8 mouse cellular contexts compared by ENCODE assay signal in the genomic region with DNA sequence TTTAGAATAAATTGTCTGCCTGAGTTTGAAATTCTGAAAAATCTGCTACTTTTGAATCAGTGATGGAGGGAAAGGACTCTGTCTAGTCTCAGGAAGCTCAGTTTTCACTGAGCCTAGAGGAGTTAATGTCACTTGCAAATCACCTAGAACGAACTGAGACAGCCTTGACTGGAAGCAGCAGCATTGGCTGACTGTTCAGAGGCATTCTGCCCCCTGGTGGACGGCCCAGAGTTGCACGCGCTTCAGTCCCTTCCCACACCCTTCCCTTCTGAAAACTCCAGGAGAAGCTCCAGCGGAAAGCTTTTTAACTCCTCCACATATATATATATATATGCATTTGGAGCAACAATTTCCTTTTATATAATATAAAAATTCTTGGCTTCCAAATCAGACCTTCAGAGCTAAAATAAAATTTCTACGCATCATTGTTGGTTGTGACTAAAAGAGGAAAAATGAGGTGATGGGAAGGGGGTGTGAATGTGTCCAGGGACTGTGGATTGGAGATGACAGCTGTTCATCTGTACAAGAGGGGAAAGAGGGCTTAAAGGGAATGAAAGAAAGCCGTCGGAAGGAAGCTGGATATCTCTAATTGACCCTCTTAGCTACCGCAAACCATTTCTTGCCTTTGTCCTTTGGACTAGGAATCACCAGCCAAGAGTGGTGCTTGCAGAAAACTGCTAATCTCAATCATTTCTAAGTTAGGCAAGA. TPM values are rescaled to one million over a fixed set of nuclear protein-coding genes. Genes with fewer than 3 reads are reported as not detected.
DNase-seq lines count a peak whose midpoint lies in the region; ATAC-seq lines count a peak whose summit lies in the region.

No protein-coding gene starts in this region.

- no peak overlapping the region for H3K27ac ChIP-seq in midbrain, embryonic 13.5 days
- H3K27ac ChIP-seq in stomach, embryonic 14.5 days (ENCODE audit: low read length), result no peak overlapping the region

- H3K9ac ChIP-seq in midbrain, embryonic 13.5 days (replicated peaks), result no peak overlapping the region
- H3K9ac ChIP-seq in stomach, embryonic 14.5 days (replicated peaks; ENCODE audit: low read depth, low read length), result no peak overlapping the region

- no peaks in the 10 kb centered on the region for H3K9me3 ChIP-seq in midbrain, embryonic 13.5 days
- H3K9me3 ChIP-seq in stomach, embryonic 14.5 days (ENCODE audit: control insufficient read depth, low read depth, low read length), result no peaks in the 10 kb centered on the region

- H3K4me3 ChIP-seq in midbrain, embryonic 13.5 days (replicated peaks), result no peak overlapping the region
- no peak overlapping the region for H3K4me3 ChIP-seq in stomach, embryonic 14.5 days (ENCODE audit: low read depth, low read length)

- no peaks in the 10 kb centered on the region for H3K36me3 ChIP-seq in midbrain, embryonic 13.5 days
- no peaks in the 10 kb centered on the region for H3K36me3 ChIP-seq in stomach, embryonic 14.5 days (ENCODE audit: control insufficient read depth, insufficient read depth, low read length)

- 33% methylated on average over 9 of the region's 9 CpGs for WGBS in midbrain, embryonic 13.5 days
- WGBS in stomach, embryonic 14.5 days, result 31% methylated on average over 9 of the region's 9 CpGs

- peaks cover 17% of the 10 kb centered on the region for H3K27me3 ChIP-seq in midbrain, embryonic 13.5 days
- 0 out of 2 replicates have a peak, but pooled peaks cover 2% of the 10 kb centered on the region for H3K27me3 ChIP-seq in stomach, embryonic 14.5 days (ENCODE audit: control insufficient read depth, insufficient read depth, low read length)

- DNase-seq in ovary, postnatal 10 days (ENCODE audit: low spot score), result peak; percentile 45
- DNase-seq in ovary, adult 18-20 months (ENCODE audit: low spot score), result no peak
- peak; percentile 41 to 60 for DNase-seq in cerebellum, adult 18-20 months
- peak; percentile 74 for DNase-seq in forelimb bud, embryonic 11.5 days (ENCODE audit: low read depth, low spot score)
- DNase-seq in kidney, adult 11 months, result peak; percentile 44
- DNase-seq in left cerebral cortex, postnatal 25 days (ENCODE audit: low spot score in 2 of 2), result peak; percentile 82 to 96

- peaks cover 6% of the 10 kb centered on the region for H3K4me1 ChIP-seq in midbrain, embryonic 13.5 days (replicated peaks)
- H3K4me1 ChIP-seq in stomach, embryonic 14.5 days (ENCODE audit: control insufficient read depth, insufficient read depth, low read length), result no peaks in the 10 kb centered on the region

- peak; percentile 81 for ATAC-seq in midbrain, embryonic 13.5 days
- 0 out of 2 replicates have a peak, but pooled peaks have one; percentile 42 for ATAC-seq in stomach, embryonic 14.5 days (ENCODE audit: insufficient number of reproducible peaks, insufficient read depth, low FRiP score, low read depth)

- intact Hi-C loops in left cerebral cortex, postnatal 25 days (cut with DNase I), result loop anchor here (5.0 kb wide), 1 partner anchor 685 kb away; no protein-coding TSS in a partner anchor

- no peak overlapping the region for H3K4me2 ChIP-seq in midbrain, embryonic 13.5 days (replicated peaks)
- no peak overlapping the region for H3K4me2 ChIP-seq in stomach, embryonic 14.5 days (replicated peaks; ENCODE audit: low read depth, low read length)

RNA-seq across cellular contexts. Expression of a gene that starts 6.6 kb away (rescaled TPM):
- total RNA-seq in left cerebral cortex, postnatal 25 days (2021), result 10 to 100 TPM; 13.1 to 19.7 TPM
- 1.2 and 1.3 TPM in 2 replicates for polyA plus RNA-seq in midbrain, embryonic 13.5 days (2015; fragmentation: Nextera tagmentation; extraction: Ambion mirVana)
- 1.5 and 1.8 TPM in 2 replicates for polyA plus RNA-seq in stomach, embryonic 14.5 days (2014; fragmentation: Nextera tagmentation; extraction: Ambion mirVana)
